Mouse (Mus musculus): ENCODE data around the gene Pgpep1l. TPM values are rescaled to one million over a fixed set of nuclear protein-coding genes. Genes with fewer than 3 reads are reported as not detected.

The Pgpep1l gene
- polyA plus RNA-seq, 1 experiment = not detected

DNA sequence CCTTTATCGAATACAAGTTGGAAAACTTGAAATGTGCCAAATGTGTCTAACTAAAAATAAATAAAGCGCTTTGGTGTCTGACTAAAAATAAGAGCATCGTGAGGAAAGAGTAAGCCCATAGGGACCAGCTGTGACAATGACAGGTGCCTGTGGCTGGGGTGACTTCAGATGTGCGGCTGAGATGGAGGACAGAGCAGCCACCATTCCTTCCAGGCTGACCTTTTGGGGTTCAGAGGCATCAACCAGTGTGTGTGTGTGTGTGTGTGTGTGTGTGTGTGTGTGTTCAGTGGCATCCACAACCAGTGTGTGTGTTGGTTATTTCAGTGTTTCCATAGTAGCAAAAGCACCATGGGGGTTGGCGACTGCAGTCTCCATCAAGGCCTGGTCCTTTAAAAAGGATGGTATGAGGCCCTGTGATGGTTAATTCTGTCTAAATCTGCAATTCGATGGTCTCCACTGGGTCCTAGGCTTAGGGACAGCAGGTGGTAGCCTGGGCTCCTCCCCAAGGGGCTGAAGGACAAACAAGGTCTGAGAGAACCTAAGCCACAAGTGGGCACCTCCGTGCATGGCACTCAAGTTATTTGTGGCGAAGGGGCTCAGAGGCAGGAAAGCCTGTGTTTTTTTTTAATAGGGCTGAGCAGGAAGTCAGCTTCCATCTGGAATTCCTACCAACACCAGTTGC lies 546 bp downstream of the Pgpep1l start:
- 65% methylated on average over 8 of the region's 8 CpGs for whole genome bisulfite sequencing
- H3K4me1 ChIP-seq (ENCODE audit: control insufficient read depth, insufficient read depth, low read length) = peaks cover 2% of the 10 kb centered on the region; the same call in 1 of the 2 replicates
- TF ChIP-seq CTCF (IDR thresholded peaks at IDR 0.05; ENCODE audit: control insufficient read depth, insufficient read depth, low read length) (no peak), POLR2A (IDR thresholded peaks at IDR 0.05; ENCODE audit: borderline replicate concordance, control insufficient read depth, low read depth, low read length) (no peak)
- H3K4me3 ChIP-seq (replicated peaks; ENCODE audit: control insufficient read depth, low read depth, low read length) = no peak overlapping the region
- H3K27ac ChIP-seq (ENCODE audit: control insufficient read depth, insufficient read depth, low read depth, low read length, poor library complexity) = peak overlapping the region; percentile 0; the same call in 1 of the 2 replicates

DNA sequence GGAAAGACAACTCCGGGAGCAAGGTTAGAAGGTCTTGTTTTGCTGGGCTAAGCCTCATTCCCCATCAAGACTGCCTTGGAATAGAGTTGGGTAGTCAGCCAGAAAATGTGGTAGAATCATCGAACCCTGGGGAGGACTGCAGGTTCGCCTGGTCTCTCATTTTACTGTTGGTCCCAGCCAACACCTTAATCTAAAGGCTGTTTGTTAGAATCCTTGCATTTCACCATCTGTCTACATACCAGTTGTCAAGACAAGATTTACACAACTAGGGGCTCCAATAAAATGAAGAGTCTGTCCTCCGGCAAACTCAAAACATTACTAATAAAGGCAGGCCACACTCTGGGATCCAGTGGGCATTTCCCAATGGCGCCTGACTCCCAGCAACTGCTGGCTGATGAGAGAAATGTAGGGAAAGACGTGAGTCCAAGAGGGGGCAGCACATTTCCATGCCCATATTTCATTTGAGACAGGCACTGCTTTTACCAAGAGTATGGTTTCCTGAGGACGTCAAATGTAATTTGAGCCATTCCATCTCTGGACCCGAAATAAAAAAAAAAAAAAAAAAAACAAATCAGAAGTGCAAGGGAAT lies 1.3 kb downstream of the Pgpep1l start:
- WGBS = 58% methylated on average over 8 of the region's 8 CpGs
- Histone ChIP-seq H3K4me3 (replicated peaks; ENCODE audit: control insufficient read depth, low read depth, low read length) (no peak overlapping the region), H3K4me1 (ENCODE audit: control insufficient read depth, insufficient read depth, low read length) (peaks cover 2% of the 10 kb centered on the region; the same call in 1 of the 2 replicates), H3K27ac (ENCODE audit: control insufficient read depth, insufficient read depth, low read depth, low read length, poor library complexity) (no peak overlapping the region)
- TF ChIP-seq POLR2A (IDR thresholded peaks at IDR 0.05; ENCODE audit: borderline replicate concordance, control insufficient read depth, low read depth, low read length) = no peak
- no peak for TF ChIP-seq CTCF (IDR thresholded peaks at IDR 0.05; ENCODE audit: control insufficient read depth, insufficient read depth, low read length)

DNA sequence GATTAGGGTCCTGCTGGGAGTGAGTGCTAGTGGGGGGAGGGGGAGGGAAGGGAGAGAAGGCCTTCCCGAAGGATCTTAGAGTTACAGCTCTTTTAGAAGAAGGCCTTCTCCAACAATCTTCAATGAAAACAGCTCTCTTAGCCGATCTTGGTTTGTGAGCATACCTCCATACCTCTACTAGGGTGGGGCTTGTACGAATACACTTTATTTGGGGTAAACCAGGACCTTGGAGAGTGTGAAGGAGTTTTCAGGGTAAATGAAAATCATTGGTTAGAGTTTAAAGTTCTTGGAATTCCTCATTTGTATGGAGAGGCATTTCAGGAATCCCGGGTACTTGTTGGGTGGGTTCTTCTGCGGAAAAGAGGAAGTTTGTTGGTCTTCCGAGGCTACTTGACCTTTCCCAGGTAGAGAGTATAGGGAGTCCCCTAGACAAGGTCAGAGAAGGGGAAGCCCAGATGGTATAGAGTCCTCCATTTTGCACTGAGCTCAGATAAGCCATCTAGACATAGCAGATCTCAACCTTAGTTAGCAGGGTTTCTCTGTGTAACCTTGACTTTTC lies 4.4 kb downstream of the Pgpep1l start:
- H3K27ac ChIP-seq (ENCODE audit: control insufficient read depth, insufficient read depth, low read depth, low read length, poor library complexity) = no peak overlapping the region
- 73% methylated on average over 6 of the region's 6 CpGs for WGBS
- H3K4me3 ChIP-seq (replicated peaks; ENCODE audit: control insufficient read depth, low read depth, low read length) = no peak overlapping the region
- TF ChIP-seq POLR2A (IDR thresholded peaks at IDR 0.05; ENCODE audit: borderline replicate concordance, control insufficient read depth, low read depth, low read length) = no peak
- no peak for TF ChIP-seq CTCF (IDR thresholded peaks at IDR 0.05; ENCODE audit: control insufficient read depth, insufficient read depth, low read length)
- peaks cover 2% of the 10 kb centered on the region; the same call in 1 of the 2 replicates for H3K4me1 ChIP-seq (ENCODE audit: control insufficient read depth, insufficient read depth, low read length)

DNA sequence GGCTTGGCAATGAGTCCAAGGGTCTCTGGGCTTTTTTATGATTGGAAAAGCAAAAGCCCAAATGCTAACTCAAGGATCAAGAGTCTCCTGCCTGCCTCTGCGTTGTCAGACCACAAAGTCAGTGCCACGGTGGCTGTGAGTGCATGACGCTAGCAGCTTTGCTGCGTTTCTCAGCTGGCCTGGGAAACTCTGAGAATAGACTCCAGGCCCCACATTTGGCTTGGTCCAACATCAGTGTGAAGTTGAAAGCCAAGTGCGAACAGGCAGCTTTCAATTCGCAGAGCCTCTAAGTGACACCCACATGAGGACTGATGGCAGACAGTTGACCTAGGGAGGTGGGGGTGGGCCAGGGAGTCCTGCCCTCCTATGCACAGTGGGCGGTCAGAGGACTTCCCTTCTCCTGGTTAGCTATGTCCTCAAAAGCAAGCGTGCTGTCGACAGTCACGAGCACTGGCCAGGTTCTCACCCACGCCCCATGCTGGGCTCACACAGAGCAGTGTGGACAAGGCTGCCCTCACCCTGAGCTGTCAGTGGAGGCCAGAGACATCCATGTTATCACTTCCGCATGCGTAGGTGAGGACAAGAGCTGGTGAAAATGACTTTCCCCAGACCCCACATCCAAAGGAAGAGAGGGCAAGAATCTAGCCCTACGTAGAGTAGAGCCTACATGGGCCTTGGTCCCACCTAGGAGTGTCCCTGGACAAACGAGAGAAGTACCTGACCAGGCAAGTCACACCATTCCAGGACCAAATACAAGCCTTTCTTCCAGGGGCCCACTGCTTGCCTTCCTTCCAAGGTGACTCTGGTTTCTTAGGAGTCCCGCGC lies 5.5 kb downstream of the Pgpep1l start:
- WGBS = 68% methylated on average over 17 of the region's 17 CpGs
- H3K27ac ChIP-seq (ENCODE audit: control insufficient read depth, insufficient read depth, low read depth, low read length, poor library complexity) = no peak overlapping the region
- peaks cover 2% of the 10 kb centered on the region; the same call in 1 of the 2 replicates for H3K4me1 ChIP-seq (ENCODE audit: control insufficient read depth, insufficient read depth, low read length)
- H3K4me3 ChIP-seq (replicated peaks; ENCODE audit: control insufficient read depth, low read depth, low read length) = no peak overlapping the region
- TF ChIP-seq POLR2A (IDR thresholded peaks at IDR 0.05; ENCODE audit: borderline replicate concordance, control insufficient read depth, low read depth, low read length) (no peak), CTCF (IDR thresholded peaks at IDR 0.05; ENCODE audit: control insufficient read depth, insufficient read depth, low read length) (no peak)

DNA sequence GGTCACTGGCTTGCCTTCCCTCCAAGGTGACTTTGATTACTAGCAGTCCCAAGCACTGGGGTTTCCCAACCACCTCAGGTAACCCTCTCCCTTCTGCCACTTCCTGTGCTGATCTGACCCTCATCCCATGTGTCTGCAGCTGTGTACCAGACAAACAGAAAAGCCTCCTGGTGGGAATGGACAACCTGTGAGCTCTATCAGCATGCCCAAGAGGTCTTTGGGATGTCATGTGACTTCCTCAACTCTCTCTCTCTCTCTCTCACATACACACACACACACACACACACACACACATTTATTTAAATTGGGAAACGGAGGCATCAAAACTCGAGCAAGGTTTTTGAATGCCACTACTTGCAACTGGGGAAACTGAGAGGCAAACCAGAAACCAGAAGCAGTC lies 6.3 kb downstream of the Pgpep1l start:
- no peak overlapping the region for H3K27ac ChIP-seq (ENCODE audit: control insufficient read depth, insufficient read depth, low read depth, low read length, poor library complexity)
- 24% methylated on average over 2 of the region's 2 CpGs for WGBS
- TF ChIP-seq CTCF (IDR thresholded peaks at IDR 0.05; ENCODE audit: control insufficient read depth, insufficient read depth, low read length) (no peak), POLR2A (IDR thresholded peaks at IDR 0.05; ENCODE audit: borderline replicate concordance, control insufficient read depth, low read depth, low read length) (no peak)
- no peaks in the 10 kb centered on the region for H3K4me1 ChIP-seq (ENCODE audit: control insufficient read depth, insufficient read depth, low read length)
- no peak overlapping the region for H3K4me3 ChIP-seq (replicated peaks; ENCODE audit: control insufficient read depth, low read depth, low read length)

DNA sequence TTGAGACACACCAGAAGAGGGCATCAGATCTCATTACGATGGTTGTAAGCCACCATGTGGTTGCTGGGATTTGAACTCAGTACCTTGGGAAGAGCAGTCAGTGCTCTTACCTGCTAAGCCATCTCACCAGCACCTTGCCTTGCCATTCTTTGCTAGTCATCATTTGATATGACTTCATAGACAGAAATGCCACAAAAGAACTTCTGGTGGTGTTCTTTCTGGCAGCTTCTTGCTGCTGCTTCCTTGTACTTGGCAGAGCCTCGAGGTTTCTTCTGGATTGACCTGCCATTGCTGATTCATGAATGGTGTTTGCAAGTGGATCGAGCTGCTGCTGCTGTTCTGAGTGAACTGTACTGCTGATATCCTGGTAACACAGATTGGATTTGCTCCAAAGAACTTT lies 13.1 kb downstream of the Pgpep1l start:
- H3K4me3 ChIP-seq (replicated peaks; ENCODE audit: control insufficient read depth, low read depth, low read length) = no peak overlapping the region
- H3K27ac ChIP-seq (ENCODE audit: control insufficient read depth, insufficient read depth, low read depth, low read length, poor library complexity) = no peak overlapping the region
- TF ChIP-seq CTCF (IDR thresholded peaks at IDR 0.05; ENCODE audit: control insufficient read depth, insufficient read depth, low read length) = no peak
- no peak for TF ChIP-seq POLR2A (IDR thresholded peaks at IDR 0.05; ENCODE audit: borderline replicate concordance, control insufficient read depth, low read depth, low read length)
- H3K4me1 ChIP-seq (ENCODE audit: control insufficient read depth, insufficient read depth, low read length) = no peaks in the 10 kb centered on the region
- WGBS = 74% methylated on average over 3 of the region's 3 CpGs

DNA sequence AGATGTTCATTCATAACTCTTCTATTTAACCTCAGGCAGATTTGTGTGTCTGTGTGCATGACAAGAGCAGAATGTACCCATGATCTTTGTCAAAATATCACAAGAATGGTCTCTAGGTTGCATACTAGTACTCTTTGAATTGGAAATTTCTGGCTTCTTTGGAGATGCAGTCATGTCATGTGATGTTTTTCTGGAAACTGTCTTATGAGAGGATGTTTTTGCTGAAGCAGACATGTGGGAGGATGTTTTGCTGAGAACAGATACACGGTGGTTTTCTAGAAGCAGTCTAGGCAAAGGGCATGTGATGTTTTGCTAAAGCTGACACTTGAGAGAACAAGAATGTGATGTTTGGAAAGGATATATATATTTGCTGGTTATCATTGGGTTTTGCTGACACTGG lies 13.6 kb downstream of the Pgpep1l start:
- no peaks in the 10 kb centered on the region for H3K4me1 ChIP-seq (ENCODE audit: control insufficient read depth, insufficient read depth, low read length)
- no peak overlapping the region for H3K4me3 ChIP-seq (replicated peaks; ENCODE audit: control insufficient read depth, low read depth, low read length)
- WGBS = 77% methylated on average over 1 of the region's 1 CpGs
- TF ChIP-seq CTCF (IDR thresholded peaks at IDR 0.05; ENCODE audit: control insufficient read depth, insufficient read depth, low read length) (no peak), POLR2A (IDR thresholded peaks at IDR 0.05; ENCODE audit: borderline replicate concordance, control insufficient read depth, low read depth, low read length) (no peak)
- H3K27ac ChIP-seq (ENCODE audit: control insufficient read depth, insufficient read depth, low read depth, low read length, poor library complexity) = no peak overlapping the region

DNA sequence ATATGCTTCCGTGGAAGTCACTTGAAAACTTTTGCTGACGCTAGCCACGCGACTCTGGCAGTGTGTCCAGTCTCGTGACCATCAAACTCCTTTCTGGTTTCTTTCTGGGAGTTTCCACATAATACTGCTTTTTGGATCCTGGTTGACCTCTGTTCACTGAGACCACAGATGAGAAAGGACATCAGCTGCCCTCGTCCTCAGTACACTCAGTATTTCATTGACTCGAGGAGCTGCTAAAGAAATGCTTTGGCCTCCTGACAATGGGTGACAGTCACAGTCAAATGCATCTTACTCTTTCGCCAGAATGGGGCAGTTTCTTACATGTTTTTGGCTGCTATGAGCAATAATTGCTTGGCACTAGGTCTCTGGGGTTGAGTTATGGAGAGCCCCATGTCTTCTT lies 17.8 kb downstream of the Pgpep1l start:
- TF ChIP-seq CTCF (IDR thresholded peaks at IDR 0.05; ENCODE audit: control insufficient read depth, insufficient read depth, low read length) = no peak
- no peak for TF ChIP-seq POLR2A (IDR thresholded peaks at IDR 0.05; ENCODE audit: borderline replicate concordance, control insufficient read depth, low read depth, low read length)
- Histone ChIP-seq H3K27ac (ENCODE audit: control insufficient read depth, insufficient read depth, low read depth, low read length, poor library complexity) (no peak overlapping the region), H3K4me1 (ENCODE audit: control insufficient read depth, insufficient read depth, low read length) (no peaks in the 10 kb centered on the region), H3K4me3 (replicated peaks; ENCODE audit: control insufficient read depth, low read depth, low read length) (no peak overlapping the region)
- 84% methylated on average over 8 of the region's 8 CpGs for WGBS

Measured in bone marrow, adult 2 months (tissue).